Mouse (Mus musculus): ENCODE measurements at regions not wholly inside any gene's neighbourhood (a gene's known extent, or its start where the extent isn't known, plus 50 kb on each side); places are given as distances from the start of the nearest gene placed in this dataset.
A peak's percentile ranks its signal among the peaks of the same experiment; 100 is the strongest.

DNA sequence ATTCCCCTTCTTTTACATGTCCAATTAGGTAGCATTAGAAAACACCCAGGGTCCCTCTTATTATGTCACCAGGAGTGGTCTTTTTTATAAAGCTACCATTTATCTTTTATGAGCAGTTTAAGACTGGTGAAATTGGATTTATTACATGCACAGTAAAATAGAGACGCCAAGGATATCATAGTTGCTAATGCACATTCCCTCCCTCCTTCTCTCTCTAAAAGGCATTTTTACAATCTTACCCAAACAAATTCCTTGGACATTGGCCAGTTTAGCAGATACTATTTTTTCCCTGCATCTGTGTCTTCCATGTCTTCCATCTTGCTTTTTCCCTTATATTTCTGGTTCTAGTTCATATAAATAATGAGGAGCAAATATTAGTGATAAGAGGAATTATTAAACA lies 186.7 kb upstream of the Robo2 start:
- no peak for DNase-seq (ENCODE audit: low read depth, low spot score)

DNA sequence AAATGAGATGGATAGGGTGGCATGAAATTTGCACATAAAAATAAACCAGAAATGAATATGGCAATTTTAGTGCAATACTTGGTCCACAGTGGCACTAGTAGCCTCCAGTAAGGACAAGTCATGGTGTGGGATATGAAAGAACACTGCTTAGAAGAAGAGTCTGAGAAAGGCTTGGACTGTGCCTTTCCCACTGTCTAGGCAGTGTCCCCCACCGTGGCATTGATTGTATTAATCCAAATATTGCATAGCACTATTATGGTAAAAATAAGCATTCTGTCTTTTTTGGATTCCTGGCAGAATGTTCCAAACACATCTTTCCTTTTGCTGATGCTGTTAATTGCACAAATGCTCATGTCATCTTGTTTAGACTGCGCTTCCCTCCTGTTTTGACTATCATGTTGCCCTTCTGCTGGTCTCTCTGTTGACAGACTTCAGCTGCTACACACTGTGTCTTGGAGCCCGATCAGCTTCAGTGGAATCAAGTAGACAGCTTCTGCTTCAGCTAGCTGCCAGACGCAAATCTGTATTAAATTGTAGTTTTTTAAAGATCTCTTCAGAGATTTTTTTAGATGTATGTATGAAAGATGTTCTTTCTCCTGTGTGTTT lies 186.2 kb upstream of the Robo2 start:
- no peak for DNase-seq (ENCODE audit: low read depth, low spot score)

DNA sequence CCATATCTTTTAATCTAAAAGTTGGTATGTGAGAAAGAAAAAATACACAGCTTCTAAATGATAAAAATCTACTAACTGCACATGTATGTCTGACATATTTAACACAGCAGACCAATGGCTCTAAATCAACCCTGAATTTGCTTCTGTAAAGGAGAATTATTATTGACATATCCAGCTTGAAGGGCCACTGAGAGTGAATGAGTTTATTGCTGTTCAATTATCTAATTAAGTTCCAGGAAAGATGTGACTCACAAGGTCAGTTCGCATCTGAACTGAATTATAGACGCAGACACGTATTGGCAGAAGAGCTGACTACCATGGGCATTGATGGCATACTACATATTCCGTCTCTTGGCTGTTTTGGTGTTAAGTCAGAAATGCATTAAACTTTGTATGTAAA lies 180.3 kb upstream of the Robo2 start:
- DNase-seq (ENCODE audit: low read depth, low spot score), result no peak

DNA sequence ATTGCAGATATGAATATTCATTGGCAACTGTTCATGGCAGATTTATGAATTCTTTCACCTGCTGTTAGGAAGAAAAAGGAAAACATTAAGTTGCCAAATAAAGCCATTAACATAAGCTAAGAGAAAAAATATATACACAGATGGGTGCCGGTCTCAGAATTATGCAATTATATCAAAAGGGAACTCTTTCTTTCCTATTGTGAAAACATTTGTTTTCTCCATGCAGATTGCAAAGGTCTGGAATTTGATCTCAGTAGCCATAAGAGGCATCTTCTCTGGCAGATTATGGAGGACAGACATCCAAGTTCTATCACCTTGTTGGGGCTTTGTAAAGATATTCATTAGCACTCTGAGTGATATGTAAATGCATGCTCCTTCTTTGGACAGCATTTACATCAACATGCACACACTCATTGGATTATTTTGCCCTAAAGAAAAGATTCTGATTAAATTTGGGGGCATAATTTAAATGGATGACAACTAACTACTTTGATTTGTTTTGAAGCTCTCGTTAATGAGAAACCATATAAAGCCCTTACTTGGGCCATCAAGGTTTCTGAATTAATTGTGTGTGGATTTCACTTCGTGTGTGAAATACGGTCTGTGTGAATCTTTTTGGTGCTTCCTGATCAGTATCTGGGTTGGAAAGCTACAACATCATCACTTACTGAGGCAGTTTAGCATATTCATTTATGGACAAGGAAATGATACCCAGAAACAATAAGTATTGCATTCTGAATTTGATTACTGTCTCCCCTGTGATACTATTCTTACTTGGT lies 171.2 kb upstream of the Robo2 start:
- DNase-seq (ENCODE audit: low read depth, low spot score), result no peak

DNA sequence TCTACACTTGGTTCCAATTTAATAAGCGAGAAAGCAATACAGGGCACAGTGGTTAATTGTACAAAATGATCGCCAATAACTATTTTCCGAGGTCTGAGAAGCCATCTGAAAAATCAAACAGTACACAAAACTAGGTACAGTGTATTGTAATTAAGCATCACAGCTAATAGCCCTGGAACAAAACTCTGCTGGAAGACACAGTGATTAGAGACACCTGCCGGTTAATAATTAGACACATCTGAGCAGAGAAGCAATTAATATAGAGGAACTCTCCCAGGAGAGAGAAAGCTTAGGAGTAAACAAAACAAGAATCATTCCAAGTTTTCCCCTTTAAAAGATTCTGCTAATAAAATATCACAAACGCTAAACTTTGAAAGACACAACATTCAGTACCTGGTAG lies 136.7 kb upstream of the Robo2 start:
- DNase-seq (ENCODE audit: low read depth, low spot score), result no peak

DNA sequence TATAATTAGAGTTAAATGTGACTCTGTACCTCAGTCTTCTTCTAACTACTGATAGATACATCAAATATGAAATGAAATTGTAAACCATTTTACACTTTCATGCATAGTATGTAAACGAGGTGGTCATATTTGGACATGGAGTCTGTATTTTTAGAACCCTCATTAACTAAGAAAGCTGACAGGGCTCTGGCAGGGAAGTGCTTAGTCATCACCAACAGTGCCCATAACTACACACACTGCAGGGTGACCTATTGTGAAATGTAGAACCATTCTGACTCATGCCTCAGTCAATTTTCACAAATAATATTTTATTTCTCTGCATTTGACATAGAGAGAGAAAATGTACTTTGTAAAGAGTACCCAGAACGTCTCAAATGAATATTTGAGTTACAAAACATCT lies 118.9 kb upstream of the Robo2 start:
- DNase-seq (ENCODE audit: low read depth, low spot score), result peak; percentile 53

DNA sequence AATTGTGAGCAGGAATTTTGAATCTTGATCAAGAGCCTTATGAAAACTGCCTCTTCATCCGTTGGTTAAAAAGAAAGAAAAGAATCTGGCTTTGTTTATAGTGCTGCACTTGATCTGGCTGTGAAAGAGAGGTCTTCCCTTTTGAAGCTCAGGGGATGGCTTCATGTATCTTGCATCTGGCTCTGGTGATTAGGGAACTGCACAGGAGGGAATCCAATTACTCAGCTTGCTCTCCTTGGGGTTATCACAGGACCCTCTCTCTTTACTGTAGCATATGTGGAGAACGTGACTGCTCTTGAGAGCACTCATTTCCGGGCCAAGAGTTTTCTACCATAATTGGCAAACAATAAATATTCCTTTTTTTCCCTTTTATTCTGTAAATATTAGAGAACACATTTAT lies 116.6 kb upstream of the Robo2 start:
- DNase-seq (ENCODE audit: low read depth, low spot score), result no peak

DNA sequence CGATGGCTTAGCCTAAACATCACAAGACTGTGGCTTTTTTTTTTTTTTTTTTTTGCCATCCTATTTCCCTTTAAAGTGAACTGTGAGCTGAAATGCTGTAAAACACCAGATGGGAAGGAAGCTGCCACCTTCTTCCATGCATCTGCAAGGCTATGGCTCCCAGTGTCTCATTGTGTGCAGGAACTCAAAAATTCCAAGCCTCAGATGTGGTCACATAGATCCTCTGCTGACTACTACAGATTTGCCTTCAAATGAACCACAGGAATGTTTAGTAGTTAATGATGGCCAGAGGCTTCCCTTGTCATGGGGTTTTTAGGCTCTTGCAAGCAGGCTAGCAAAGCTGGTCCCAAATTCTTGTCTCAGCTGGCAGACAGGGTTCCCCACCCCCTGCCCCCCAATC lies 114.9 kb upstream of the Robo2 start:
- peak; percentile 35 for DNase-seq (ENCODE audit: low read depth, low spot score)

DNA sequence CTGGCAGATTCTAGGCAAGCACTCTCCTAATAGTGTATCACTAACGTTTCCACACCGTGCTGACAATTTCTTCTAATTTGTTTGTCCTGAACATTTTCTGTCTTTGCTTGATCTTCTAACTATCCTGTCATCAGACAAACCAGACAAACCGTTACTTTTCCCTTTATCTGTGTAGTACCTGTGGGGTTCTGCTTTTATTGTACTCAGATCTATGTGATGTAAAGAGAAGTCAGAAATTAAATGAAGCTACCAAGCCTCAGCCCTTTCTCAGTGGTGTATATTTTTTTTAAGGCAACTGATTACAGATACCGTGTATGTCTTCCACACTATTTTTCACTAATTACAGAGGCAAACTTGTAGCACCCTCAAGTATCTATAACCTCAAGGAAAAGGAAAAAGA lies 108.9 kb upstream of the Robo2 start:
- DNase-seq (ENCODE audit: low read depth, low spot score), result no peak

DNA sequence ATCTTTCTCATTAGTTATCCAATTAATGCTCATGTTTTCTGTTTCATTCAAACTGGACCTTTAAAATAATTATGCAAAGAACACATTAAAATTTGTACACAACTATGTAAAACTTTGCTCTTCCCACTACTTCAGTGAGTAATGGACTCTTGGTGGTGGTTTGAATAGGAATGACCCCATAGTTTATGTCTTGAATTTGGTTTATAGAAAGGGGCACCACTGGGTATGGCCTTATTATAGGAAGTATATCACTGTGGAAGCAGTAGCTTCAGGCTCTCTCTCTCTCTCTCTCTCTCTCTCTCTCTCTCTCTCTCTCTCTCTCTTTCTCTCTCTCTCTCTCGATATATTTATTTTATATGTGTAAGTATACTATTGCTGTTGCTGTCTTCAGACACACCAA lies 106.3 kb upstream of the Robo2 start:
- no peak for DNase-seq (ENCODE audit: low read depth, low spot score)

DNA sequence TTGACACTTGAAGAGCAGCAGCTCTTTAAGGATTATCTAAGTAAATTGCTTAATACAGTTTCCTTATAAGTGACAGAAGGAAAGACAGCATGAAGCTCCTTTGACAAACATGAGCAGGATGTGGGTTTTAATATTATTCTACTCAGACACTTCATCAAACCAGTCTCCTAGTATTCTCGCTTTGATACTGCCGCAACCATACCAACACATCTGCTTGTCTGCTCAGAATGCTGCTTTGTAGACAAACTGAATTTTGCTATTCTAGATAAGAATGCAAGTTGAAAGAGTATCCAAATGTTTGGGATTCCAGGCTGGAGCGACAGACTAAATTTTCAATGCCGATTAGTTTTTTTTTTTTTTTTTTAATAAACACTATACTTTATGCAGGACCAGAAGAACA lies 105.7 kb upstream of the Robo2 start:
- no peak for DNase-seq (ENCODE audit: low read depth, low spot score)

DNA sequence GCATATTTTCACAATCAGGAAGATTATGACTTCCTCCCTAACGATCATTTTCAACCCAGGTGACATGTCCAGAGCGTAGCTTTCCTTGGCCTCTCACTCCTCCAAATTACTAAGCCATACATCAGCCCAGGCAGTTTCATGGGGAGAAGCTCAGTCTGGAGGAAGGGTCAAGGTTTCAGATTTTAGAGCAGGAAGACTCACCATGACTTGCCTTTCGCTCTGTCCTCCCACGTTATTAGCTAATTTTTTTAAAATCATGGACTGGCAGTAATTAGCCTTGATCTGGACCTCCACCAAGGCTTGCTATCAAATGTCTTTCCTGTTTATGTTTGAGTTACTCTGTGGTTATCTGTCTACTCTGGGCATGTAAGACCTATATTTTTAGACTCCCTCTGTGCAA lies 102.9 kb upstream of the Robo2 start:
- DNase-seq (ENCODE audit: low read depth, low spot score), result no peak

DNA sequence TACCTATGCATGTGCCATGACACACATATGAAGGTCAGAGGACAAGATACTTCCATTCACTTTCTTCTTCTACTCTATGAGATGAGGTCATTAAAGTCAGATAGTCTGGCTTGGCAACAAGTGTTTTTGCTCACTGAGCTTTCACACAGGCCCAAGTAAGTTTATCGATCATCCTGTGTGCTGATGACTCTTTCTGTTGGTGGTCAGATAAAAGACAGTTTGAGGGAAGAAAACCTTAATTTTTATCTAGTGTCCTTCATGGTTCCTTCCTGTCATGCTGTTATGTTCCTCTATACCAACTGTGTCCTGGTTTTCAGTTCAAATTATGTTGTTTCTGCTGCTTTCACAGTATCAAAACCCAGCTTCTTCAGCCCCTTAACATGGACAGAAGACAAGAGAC lies 98.8 kb upstream of the Robo2 start:
- no peak for DNase-seq (ENCODE audit: low read depth, low spot score)

DNA sequence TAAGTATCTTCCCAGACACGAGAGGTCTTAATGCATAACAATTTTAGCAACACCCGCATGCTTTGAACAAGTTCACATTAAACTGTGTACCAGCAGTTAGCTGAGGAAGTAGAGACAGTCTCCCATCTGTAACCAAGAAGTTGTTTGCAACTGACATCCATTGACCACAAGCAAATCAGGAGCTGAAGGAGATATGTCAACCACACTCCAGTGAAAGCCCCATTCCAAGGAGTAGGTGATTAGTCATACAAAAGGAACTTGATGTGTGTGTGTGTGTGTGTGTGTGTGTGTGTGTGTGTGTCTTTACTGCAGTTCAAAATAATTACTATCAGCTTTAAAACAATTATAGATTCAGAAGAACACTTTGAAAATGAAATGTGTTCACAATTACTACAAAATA lies 97.9 kb upstream of the Robo2 start:
- no peak for DNase-seq (ENCODE audit: low read depth, low spot score)

DNA sequence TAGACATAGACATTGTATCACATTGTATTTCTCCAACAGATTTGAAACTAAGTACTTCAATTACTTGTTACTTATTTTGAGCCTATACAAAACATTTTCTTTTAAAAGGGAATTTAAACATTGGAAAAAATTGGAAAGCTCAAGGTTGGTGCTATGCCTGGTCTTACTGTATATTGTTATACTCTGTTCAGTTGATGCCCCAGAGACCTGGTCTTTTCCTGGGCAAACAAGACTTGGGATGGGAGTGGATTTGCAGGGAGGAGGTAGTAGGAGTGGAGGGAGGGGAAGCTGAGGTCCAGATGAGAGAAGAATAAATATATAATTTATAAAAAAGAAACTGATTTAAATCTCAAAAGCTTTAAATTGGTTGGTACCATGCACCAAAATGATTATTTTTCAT lies 95.1 kb upstream of the Robo2 start:
- DNase-seq (ENCODE audit: low read depth, low spot score), result no peak

DNA sequence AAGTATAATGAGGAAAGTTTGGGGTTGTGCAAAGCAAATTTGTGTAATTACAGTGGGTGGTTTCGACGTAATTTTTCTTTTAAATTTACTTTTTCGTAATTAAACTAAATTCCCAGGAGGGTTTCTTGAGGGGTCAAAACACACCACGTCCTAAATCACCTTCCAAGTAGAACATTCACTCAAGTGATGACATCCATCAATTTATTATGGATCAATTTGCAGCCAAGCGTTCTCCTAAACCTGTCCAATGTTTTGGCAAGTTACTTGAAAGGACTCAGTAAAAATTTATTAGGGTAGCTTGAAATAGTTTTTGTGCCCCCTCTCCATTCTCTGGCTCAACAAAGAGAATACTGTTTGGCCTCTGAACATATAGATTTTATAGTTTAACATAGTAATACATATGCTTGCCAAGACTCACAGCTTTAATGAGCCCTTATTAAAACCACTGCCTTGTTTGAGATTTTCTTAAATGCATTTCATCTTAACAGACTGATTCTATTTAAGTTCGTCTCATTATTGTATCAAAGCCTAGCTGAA lies 94.6 kb upstream of the Robo2 start:
- DNase-seq (ENCODE audit: low read depth, low spot score), result no peak

DNA sequence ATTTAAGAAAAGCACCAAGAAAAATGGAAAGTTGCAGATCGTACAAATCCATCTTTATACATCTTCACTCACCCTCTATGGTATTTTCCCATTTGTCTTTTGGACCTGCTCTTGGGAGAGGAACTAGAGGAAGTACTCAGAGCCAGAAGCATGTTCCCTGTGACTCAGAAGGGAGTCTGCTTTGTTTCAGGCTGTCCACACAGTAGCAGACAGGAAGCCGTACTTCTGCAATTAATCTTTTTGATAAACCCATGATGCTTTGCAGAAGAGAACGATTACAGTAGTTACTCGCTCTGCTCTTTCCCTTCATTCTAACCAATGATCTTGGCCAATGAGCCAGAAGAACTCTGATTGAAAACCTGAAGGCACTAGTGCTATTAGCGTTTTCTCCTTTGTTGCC lies 92.8 kb upstream of the Robo2 start:
- DNase-seq (ENCODE audit: low read depth, low spot score), result no peak

DNA sequence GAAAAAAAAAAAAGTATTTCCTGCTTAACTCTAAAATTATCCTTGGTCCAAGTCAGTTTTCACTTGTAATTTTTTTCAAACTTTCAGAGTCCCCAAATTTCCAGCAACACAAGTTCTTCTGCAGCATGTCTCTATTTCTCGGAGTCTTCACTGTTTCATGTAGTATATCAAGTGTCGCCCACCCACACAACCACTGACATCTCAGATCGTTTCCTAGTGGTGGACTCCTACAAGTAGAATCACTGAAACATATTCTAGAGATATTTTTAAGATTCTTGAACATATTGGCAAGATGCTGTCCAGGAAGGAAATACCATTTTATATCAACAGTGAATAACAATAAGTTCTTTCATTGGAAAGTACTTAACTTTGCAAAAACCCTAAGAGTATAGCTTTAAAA lies 89.1 kb upstream of the Robo2 start:
- DNase-seq (ENCODE audit: low read depth, low spot score), result no peak

DNA sequence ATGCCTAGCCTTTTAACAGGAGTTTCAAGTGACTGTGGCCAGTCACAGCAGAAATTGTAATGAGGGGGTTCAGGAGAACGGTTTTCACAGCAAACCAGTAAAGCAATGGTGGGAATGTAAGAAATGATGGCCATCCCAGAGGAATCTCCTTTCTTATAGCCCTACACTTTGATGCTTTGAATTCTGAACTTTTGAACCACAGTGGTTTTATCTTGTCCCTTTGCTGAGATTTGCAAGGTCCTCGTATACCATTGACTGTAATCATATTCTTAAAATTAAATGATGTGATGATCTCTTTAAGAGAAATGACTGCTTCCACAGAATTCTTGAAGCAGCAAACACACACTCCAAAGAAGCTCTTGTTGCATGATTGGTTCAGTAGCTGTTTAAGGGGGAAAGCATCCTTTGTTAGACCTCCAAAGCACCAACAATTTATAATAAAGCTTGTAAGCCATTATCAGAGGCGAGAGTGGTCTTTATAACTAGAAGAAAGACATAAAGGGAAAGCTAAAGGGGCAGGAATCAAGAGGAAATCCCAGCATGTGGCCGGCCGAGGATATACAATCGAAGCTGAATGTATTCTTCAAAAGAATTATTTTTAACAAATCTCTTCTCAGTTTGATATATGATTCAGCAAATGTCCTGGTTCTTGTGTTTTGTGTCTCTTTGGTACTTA lies 56.3 kb upstream of the Robo2 start:
- DNase-seq (ENCODE audit: low read depth, low spot score), result no peak

DNA sequence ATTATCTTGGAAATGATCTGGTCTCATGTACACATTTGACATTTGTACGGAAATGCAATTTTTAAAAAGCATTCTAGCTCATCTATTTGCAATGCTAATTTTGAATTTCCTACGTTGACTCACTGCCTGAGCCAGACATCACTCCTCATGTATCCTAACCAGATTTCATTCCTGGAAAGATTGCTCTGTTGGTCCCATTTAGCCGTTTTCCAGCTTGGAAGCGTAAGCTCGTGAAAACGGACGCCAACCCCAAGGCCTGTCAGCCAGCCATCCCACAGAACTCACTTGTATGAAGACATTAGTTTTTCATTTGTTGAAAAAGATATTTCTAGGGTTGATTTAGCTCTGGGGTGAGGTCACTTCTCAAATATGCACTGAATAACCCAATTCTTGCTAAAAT lies 55.5 kb upstream of the Robo2 start:
- DNase-seq (ENCODE audit: low read depth, low spot score), result no peak

DNA sequence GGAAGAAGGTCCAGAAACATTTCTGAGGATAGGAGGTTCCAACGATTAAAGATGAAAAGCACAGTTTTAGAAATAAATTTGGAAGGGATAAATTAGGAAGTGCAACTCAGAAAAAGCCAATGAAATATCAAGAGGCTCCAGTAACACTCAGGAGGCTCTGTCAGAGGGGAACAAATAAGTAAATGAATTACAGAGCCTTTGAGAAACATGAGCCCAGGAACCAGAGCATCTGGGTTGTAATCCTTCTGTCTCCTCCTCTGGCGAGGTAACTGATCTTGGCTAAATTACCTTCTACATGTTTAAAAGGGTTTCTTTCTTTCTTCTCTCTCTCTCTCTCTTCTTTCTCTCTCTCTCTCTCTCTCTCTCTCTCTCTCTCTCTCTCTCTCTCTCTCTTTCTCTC lies 53.2 kb upstream of the Robo2 start:
- DNase-seq (ENCODE audit: low read depth, low spot score), result no peak

DNA sequence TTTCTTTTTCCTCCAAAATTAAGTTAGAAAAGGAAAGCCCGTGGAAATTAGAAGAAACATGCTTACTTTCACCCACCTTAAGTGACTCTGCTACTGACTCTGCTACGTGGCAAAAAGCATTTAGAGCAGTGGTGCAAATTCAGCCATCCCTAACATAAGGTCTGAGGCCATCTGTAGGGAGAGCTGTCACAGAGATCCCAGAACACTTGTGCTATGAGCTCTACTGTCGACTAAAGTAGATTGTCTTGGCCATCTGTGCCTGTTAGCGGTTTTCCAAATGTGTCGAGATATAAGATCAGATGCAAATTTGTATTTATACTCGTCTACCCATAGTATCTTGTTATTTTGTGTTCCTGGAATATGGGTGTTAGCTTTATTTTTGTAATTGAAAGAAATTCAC lies 52.7 kb upstream of the Robo2 start:
- DNase-seq (ENCODE audit: low read depth, low spot score), result no peak

DNA sequence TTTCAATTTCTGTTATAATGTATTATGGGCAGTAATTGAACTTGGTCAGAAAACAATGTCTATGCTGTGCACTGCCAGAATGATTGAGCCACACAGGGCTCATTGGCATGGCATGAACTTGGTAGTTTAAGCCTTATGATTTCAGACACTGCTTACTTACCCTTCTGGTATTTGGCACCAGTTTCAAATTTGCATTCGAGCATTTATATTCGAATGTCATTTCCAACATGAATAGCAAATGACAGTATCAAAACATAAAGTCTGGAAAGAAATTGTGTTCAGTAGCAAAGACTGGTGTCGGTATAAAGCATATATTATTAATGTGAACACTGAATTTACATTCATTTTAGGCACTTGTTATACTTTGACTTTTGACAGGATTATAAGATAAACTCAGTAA lies 50.8 kb upstream of the Robo2 start:
- DNase-seq (ENCODE audit: low read depth, low spot score), result no peak
